Mouse (Mus musculus) MEL-GATA-1-ER (cell line): ENCODE data around the gene Nts.
"Not testable (repeated sequence)": the region's sequence is repeated elsewhere in the genome, so short reads cannot be mapped to it uniquely, and the experiment has no call there.

Experiments
- DNase-seq: peaks from one replicate; pipeline ENCODE4 v3.0.0-alpha.2; 2012; ENCODE audit warnings: low read depth; ENCODE audit errors: extremely low read depth

The Nts gene

DNA sequence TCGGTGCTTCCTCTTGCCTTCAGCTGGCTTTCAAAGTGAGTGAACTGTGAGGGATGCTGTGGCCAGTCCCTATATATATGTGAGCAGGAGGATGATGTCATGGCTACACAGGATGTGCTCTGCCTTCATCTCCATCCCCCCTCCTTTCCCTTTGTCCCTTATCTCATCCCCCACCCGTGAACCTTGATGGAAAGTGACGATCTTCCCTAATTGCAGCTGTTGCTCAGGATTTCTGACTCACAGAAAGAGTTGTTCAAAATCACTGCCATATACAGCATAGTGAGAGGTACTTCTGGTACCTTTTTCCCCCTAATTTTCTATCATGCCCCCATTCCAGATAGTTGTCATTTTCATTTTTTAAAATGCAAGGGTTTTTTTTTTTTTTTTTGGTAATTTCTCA is at the start of gene Nts:
TSS of gene Nts (minus strand) at position 101 of the 400 bp plus-strand sequence.
- DNase-seq: no peak

DNA sequence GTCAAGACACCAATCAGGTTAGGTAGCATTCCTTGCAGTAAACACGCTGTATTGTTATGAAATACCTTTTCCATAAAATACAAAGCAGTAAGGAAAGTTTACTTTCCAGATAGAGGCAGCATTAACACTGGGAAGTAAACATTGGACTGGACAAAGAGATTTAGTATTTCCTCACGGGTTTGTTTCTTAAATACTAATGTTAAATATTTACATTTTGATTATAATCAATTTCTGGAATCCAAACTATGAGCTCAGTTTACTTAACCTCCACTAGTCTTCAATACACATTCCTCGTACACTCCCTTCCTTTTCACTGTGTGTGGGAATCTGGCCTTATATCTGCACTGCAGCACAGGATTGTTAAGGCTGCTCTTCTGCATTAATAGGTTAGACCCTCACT is 37.6 kb upstream of the Nts start:
- DNase-seq: no peak

DNA sequence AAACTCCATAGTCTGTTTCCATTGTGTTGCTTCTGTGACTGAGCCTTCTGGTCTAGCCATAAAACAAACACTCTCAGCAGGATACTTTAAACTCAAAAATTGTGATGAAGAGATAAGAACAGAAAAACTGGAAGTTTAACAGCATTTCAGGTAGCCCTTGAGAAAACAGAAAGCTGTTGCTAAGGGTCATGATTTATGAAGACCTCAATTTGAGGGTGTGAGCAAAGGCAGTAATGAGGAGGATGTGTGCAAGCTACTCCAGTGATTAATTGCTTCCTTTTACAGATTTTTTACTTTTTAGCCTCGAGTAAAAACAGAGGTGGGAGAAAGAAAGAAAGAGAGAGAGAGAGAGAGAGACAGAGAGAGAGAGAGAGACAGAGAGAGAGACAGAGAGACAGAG is 23.9 kb upstream of the Nts start:
- DNase-seq: no peak

DNA sequence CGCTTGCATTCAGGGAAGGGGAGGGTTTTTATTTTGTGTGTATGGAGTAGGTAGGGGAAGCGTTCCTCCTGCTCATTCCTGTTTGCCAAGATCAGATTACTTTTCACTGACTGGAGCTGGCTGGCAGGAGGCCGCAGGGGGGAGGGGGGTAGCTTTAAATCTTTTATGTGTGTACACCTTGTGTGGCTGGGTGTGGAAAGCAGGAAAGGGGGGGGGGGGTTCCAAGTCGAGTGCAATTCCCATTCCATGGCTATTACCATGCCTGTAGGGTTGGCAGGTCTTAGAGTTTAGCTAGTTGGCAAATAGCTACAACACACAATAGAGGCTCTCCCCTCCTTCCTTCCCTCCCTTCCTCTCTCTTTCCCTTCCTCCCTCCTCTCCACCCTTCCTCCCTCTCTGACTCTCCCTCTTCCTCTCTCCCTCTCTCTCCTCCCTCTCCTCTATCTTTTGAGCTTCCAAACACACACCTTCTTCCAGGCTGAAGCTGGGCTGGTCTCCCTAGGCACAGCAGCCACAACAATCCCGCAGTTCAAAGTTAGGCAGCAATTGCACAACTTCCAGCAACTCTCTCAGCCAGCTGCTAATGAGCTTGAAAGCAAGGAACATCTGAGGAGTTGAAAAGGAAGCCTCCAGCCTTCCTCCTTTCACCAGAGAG is 21.6 kb upstream of the Nts start, which contains the start of gene Rassf9:
TSS of gene Rassf9 (plus strand) at position 416 of the 655 bp plus-strand sequence.
- DNase-seq: no peak

DNA sequence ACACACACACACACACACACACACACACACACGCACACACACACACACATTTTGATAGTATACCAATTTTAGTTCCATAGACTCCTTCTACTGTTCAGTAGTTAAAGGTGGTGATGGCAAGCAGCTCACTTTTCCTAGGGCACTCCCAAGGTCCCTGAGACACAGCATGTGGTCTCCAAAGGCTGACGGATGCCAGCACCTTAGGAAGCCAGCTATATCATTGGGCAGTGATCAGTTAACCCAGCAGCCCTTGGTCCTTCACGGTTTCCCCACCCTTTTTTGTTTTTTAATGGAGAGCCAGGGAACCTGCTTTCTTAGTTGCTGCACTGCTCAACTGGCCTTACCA is 21.1 kb upstream of the Nts start:
- no peak for DNase-seq

DNA sequence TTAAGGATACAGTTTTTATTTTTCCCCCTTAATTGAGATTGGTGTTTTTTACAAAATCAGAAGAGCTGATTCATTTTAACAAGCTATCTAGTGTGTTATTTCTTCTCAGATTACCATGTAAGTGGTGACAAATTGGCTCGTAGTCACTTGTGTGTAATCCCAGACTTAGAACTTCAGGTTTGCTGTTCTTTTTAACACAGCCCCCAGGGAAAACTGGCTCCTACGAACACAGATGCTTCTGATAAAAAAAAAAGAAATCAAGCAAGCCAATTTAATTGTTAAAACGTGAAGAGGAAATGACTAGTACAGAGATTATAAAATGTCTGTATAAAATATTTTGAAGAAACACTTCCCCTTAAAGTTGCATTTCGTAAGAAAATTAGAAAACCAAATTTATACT is 17.1 kb upstream of the Nts start:
- DNase-seq: no peak

DNA sequence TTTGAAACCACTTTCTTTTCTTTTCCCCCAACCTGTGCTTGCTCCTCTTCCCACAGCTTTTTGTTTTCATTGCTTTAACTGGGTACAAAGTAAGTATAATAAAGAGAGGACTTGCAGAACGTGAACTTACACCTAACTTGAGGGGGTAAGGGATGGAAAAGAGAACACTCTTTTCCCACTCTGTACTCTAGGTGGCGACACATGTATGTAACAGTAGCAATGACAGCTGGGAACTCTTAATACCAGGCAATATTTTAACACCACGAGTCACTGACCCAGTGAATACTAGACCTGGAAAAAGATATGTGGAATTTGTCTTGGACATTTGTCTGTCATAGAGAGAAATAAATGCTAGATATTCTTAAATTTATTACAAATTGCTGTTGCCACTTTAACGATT is 8.5 kb upstream of the Nts start:
- DNase-seq: peak; percentile 27

DNA sequence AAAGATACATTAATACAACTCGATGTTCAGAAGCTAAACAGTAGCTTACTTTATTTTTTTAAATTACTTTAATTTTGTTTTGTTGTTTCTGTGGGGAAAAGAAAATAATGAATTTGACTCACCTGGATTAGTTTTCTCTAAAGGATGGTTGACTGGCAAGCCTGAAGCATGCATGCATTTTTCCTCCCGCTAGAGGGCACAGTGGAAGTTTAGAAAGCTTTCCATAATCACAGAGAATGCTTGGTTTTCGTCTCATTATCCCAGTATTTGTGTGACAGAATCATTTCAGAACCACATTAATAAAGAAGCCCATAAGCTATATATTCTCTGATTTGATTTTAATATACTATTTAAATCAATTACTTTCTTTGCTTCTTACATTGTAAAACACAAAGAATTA is 1.5 kb upstream of the Nts start:
- no peak for DNase-seq

DNA sequence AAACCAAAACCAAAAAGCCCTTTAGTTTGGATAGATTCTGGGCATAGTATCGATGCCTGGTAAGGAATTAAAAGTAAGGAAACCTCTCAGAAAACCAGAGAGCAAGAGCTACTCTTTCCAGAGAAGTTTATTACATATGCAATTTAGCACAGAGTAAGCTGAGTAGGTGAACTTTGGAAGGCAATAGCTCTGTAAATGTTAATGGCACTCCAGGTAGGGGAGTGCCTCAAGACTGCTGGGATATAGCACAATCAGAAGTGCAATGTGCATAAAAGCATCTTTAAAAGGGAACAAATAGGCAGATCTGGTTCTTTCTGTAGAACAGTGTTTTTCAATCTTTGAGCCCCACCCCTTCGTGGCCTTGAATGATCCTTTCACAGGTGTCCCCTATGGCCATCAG is 20.9 kb downstream of the Nts start:
- DNase-seq: no peak

DNA sequence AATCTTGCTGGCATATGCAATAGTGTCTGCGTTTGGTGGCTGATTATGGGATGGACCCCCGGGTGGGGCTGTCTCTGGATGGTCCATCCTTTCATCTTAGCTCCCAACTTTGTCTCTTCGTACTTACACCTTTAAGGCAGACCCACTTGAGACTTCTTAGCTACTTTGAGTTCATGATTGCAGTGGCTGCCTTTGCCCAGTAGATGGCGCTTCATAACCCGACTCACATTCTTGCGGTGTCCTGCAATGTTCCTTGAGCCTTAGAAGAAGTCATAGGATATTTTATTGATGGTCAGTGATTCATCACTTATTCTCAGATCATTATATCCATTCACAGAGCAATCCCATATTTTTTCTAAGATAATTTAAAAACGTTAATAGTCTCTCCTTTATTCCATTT is 38.5 kb downstream of the Nts start:
- peak; percentile 20 for DNase-seq

DNA sequence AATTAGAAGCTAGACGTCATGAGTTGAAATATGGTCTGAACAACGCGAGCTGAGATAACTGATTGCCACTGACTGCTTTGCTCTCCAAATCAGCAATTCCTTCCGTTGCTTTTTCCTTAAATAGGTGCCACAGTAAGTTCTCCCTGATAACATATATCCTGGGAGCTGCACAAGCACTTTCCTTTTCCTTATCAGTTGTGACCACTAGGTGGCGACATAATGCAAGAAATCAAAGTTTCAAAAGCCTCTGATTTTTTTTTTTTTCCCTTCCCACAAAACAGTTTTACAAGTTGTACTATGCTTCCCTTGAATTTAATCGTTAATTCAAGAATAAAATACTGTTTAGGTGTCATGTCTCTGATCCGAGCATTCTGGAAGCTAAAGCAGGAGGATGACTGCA is 40.8 kb downstream of the Nts start:
- DNase-seq: peak; percentile 46

DNA sequence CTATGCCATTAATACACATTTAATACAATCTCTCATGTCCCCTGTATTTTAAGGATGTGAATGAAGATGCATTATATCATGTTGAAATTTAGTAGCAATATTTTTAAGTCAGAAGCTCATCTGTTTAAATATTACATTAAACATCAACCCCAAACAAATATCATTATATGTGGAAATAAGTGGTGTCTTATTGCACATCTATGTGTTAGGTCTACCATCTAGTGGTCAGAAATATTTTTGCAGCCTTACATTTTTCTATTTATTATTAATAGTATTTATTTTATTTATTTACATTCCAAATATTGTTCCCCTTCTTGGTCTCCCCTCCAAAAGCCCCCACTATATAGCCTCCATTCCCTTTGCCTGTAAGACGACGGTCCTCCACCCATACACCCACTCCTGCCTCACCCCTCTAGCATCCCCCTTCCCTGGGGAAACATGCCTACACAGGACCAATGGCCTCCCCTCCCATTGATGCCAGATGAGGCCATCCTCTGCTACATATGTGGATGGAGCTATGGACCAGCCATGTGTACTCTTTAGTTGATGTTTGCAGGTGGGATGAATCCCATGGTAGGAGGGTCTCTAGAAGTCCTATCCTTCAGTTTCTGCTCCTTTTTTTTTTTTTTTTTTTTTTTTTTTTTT is 45.3 kb downstream of the Nts start:
- peak; percentile 13 for DNase-seq

DNA sequence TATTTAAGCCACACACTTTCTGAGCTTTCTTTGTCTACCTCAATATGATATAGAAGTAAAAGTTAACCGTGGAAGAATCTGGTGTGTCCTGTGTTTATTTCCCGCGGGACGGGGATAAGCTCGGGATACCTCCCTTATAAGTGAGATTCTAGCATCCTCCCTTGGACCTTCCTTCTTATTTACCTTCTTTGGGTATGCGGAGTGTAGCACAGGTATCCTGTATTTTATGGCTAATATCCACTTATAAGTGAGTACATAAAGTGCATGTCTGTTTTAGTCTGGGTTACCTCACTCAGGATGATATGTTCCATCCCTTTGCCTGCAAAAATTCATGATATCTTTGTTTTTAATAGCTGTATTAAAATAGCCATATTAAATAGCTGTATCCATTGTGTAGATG is 54.8 kb downstream of the Nts start:
- not testable (repeated sequence) for DNase-seq

DNA sequence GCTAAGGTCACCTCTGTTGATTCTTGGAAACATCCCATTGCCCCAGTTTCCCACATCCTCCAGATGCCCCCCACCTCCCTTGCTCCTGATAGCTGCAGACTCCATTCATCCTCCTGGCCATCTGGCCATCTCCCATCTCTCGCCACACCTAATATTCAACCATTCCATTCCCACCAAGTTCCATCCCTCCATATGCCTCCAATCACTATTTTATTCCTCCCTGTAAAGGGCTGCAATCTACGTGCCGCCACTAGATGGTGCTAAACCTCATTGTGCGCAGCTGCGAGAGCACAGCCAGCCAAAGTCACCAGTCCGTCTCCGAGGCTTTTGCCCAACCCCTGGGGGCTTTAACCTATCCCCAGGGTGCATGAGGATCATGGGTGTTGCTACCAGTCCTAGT is 55.2 kb downstream of the Nts start:
- peak; percentile 17 for DNase-seq
